Comparison of ENCODE assay signal across 9 mouse cellular contexts in genomic region chr3:121577032-121577591, GRCm38 (mm10). TPM values are rescaled to one million over a fixed set of nuclear protein-coding genes. Genes with fewer than 3 reads are reported as not detected.
A peak's percentile ranks its signal among the peaks of the same experiment; 100 is the strongest.
DNase-seq lines count a peak whose midpoint lies in the region; ATAC-seq and TF ChIP-seq lines count a peak whose summit lies in the region.
"Had no signal": no experiment of that assay in that cellular context is flagged by ENCODE, and none has a peak within 500 bp of the region (broad histone marks: within the 10 kb centered on the region; RNA-seq: fewer than 3 reads in every experiment).

No protein-coding gene starts in this region.

- ATAC-seq in midbrain, embryonic 13.5 days = no peak
- ATAC-seq in embryonic facial prominence, embryonic 14.5 days (ENCODE audit: low read depth) = peak; percentile 89
- peak; percentile 81 for ATAC-seq in stomach, embryonic 14.5 days (ENCODE audit: insufficient number of reproducible peaks, insufficient read depth, low FRiP score, low read depth)
- no peak for ATAC-seq in frontal cortex, adult (ENCODE audit: low TSS enrichment)

- no peak overlapping the region for H3K4me3 ChIP-seq in midbrain, embryonic 10.5 days
- H3K4me3 ChIP-seq in midbrain, embryonic 13.5 days (replicated peaks) = no peak overlapping the region
- no peak overlapping the region for H3K4me3 ChIP-seq in embryonic facial prominence, embryonic 14.5 days (ENCODE audit: low read depth, low read length)
- H3K4me3 ChIP-seq in liver, adult 2 months (ENCODE audit: insufficient read depth, low read depth, low read length) = no peak overlapping the region
- no peak overlapping the region for H3K4me3 ChIP-seq in stomach, embryonic 14.5 days (ENCODE audit: low read depth, low read length)
- H3K4me3 ChIP-seq: neural tube, embryonic 13.5 days had no signal

- no peak overlapping the region for H3K27ac ChIP-seq in midbrain, embryonic 10.5 days (replicated peaks)
- no peak overlapping the region for H3K27ac ChIP-seq in midbrain, embryonic 13.5 days
- peak overlapping the region; percentile 80 for H3K27ac ChIP-seq in embryonic facial prominence, embryonic 14.5 days (replicated peaks; ENCODE audit: low read depth, low read length)
- H3K27ac ChIP-seq in liver, adult 2 months (replicated peaks; ENCODE audit: insufficient read depth, low read depth, low read length) = 0 out of 2 replicates have a peak overlapping the region, but pooled peaks have one; percentile 5
- peak overlapping the region; percentile 67 for H3K27ac ChIP-seq in stomach, embryonic 14.5 days (ENCODE audit: low read length)
- H3K27ac ChIP-seq: neural tube, embryonic 13.5 days had no signal

- DNase-seq in midbrain, embryonic 10.5 days (ENCODE audit: low spot score) = peak; percentile 45
- peak; percentile 93 for DNase-seq in embryonic facial prominence, embryonic 14.5 days (ENCODE audit: low spot score)
- DNase-seq in heart, postnatal 4 days = peak; percentile 56
- DNase-seq in liver, adult 2 months (ENCODE audit: extremely low read depth, low read depth, low spot score) = peak; percentile 43
- DNase-seq in cerebellum, adult 18-20 months = no peak

- no peaks in the 10 kb centered on the region for H3K9me3 ChIP-seq in midbrain, embryonic 10.5 days (replicated peaks)
- H3K9me3 ChIP-seq in midbrain, embryonic 13.5 days = no peaks in the 10 kb centered on the region
- H3K9me3 ChIP-seq in embryonic facial prominence, embryonic 14.5 days (ENCODE audit: control insufficient read depth, low read length) = no peaks in the 10 kb centered on the region
- H3K9me3 ChIP-seq in stomach, embryonic 14.5 days (ENCODE audit: control insufficient read depth, low read depth, low read length) = no peaks in the 10 kb centered on the region
- H3K9me3 ChIP-seq: neural tube, embryonic 13.5 days had no signal

- H3K27me3 ChIP-seq in midbrain, embryonic 10.5 days (ENCODE audit: low read depth, poor library complexity, severe bottlenecking) = no peaks in the 10 kb centered on the region
- no peaks in the 10 kb centered on the region for H3K27me3 ChIP-seq in midbrain, embryonic 13.5 days
- H3K27me3 ChIP-seq in embryonic facial prominence, embryonic 14.5 days (replicated peaks; ENCODE audit: control insufficient read depth, insufficient read depth, low read length) = no peaks in the 10 kb centered on the region
- H3K27me3 ChIP-seq in liver, adult 2 months (ENCODE audit: control insufficient read depth, insufficient read depth, low read length) = no peaks in the 10 kb centered on the region
- H3K27me3 ChIP-seq in stomach, embryonic 14.5 days (ENCODE audit: control insufficient read depth, insufficient read depth, low read length) = no peaks in the 10 kb centered on the region
- H3K27me3 ChIP-seq: neural tube, embryonic 13.5 days had no signal

- H3K79me2 ChIP-seq in liver, adult 2 months (ENCODE audit: control insufficient read depth, insufficient read depth, low read length) = no peaks in the 10 kb centered on the region

- TF ChIP-seq CTCF in liver, adult 2 months (IDR thresholded peaks at IDR 0.05; ENCODE audit: low read depth, low read length) = no peak

- no peaks in the 10 kb centered on the region for H3K36me3 ChIP-seq in midbrain, embryonic 10.5 days
- H3K36me3 ChIP-seq in midbrain, embryonic 13.5 days = no peaks in the 10 kb centered on the region
- H3K36me3 ChIP-seq in embryonic facial prominence, embryonic 14.5 days (ENCODE audit: control insufficient read depth, insufficient read depth, low read length) = no peaks in the 10 kb centered on the region
- H3K36me3 ChIP-seq in liver, adult 2 months (ENCODE audit: control insufficient read depth, insufficient read depth, low read length) = no peaks in the 10 kb centered on the region
- no peaks in the 10 kb centered on the region for H3K36me3 ChIP-seq in stomach, embryonic 14.5 days (ENCODE audit: control insufficient read depth, insufficient read depth, low read length)
- H3K36me3 ChIP-seq: neural tube, embryonic 13.5 days had no signal

- 63% methylated on average over 10 of the region's 10 CpGs for WGBS in midbrain, embryonic 10.5 days
- 66% methylated on average over 10 of the region's 10 CpGs for WGBS in midbrain, embryonic 13.5 days
- WGBS in embryonic facial prominence, embryonic 14.5 days = 12% methylated on average over 10 of the region's 10 CpGs
- WGBS in liver, adult 2 months = 72% methylated on average over 10 of the region's 10 CpGs
- WGBS in stomach, embryonic 14.5 days = 14% methylated on average over 10 of the region's 10 CpGs

- peaks cover 3% of the 10 kb centered on the region for H3K4me1 ChIP-seq in midbrain, embryonic 10.5 days
- H3K4me1 ChIP-seq in midbrain, embryonic 13.5 days (replicated peaks) = 0 out of 2 replicates have a peak, but pooled peaks cover 4% of the 10 kb centered on the region
- H3K4me1 ChIP-seq in embryonic facial prominence, embryonic 14.5 days (ENCODE audit: control insufficient read depth, insufficient read depth, low read length) = peaks cover 17% of the 10 kb centered on the region
- H3K4me1 ChIP-seq in liver, adult 2 months (ENCODE audit: control insufficient read depth, insufficient read depth, low read length) = no peaks in the 10 kb centered on the region
- H3K4me1 ChIP-seq in stomach, embryonic 14.5 days (ENCODE audit: control insufficient read depth, insufficient read depth, low read length) = no peaks in the 10 kb centered on the region
- H3K4me1 ChIP-seq: neural tube, embryonic 13.5 days had no signal

- H3K9ac ChIP-seq in midbrain, embryonic 13.5 days (replicated peaks) = no peak overlapping the region
- no peak overlapping the region for H3K9ac ChIP-seq in embryonic facial prominence, embryonic 14.5 days (ENCODE audit: low read depth, low read length)
- no peak overlapping the region for H3K9ac ChIP-seq in liver, adult 2 months (ENCODE audit: low read depth, low read length)
- no peak overlapping the region for H3K9ac ChIP-seq in stomach, embryonic 14.5 days (replicated peaks; ENCODE audit: low read depth, low read length)
- H3K9ac ChIP-seq: neural tube, embryonic 13.5 days had no signal

- no peak for TF ChIP-seq POLR2A in liver, adult 2 months (IDR thresholded peaks at IDR 0.05; ENCODE audit: extremely low read depth, insufficient read depth, low read length)

- no peak overlapping the region for H3K4me2 ChIP-seq in midbrain, embryonic 13.5 days (replicated peaks)
- peak overlapping the region; percentile 18; the same call in 1 of the 2 replicates for H3K4me2 ChIP-seq in embryonic facial prominence, embryonic 14.5 days (ENCODE audit: low read depth, low read length)
- no peak overlapping the region for H3K4me2 ChIP-seq in stomach, embryonic 14.5 days (replicated peaks; ENCODE audit: low read depth, low read length)
- H3K4me2 ChIP-seq: neural tube, embryonic 13.5 days had no signal

RNA-seq across cellular contexts. Expression of gene Slc44a3, which starts 44.9 kb away (rescaled TPM):
- 0.43 and 0.66 TPM in 2 replicates for polyA plus RNA-seq in midbrain, embryonic 10.5 days (2016; fragmentation: Nextera tagmentation; extraction: Ambion mirVana)
- polyA plus RNA-seq in midbrain, embryonic 13.5 days (2015; fragmentation: Nextera tagmentation; extraction: Ambion mirVana) = 0.82 and 0.86 TPM in 2 replicates
- 4.9 and 6.4 TPM in 2 replicates for polyA plus RNA-seq in embryonic facial prominence, embryonic 14.5 days (2014; fragmentation: Nextera tagmentation; extraction: Ambion mirVana)
- total RNA-seq in heart, postnatal 4 days (2021) = under 1 TPM; 0.41 to 0.98 TPM
- 6.2 and 6.6 TPM in 2 replicates for total RNA-seq in liver, adult 2 months (2014; rRNA removed)
- 4.3 and 4.7 TPM in 2 replicates for polyA plus RNA-seq in liver, adult 2 months (2012; rRNA removed)
- polyA plus RNA-seq in stomach, embryonic 14.5 days (2014; fragmentation: Nextera tagmentation; extraction: Ambion mirVana) = 29.9 and 30.8 TPM in 2 replicates

Comparison
In these comparisons a context has a peak if more than half of its experiments do, and no peak if none do; other contexts are left out.
1. DNase-seq: peak in midbrain, embryonic 10.5 days (single experiment), embryonic facial prominence, embryonic 14.5 days (single experiment), heart, postnatal 4 days (single experiment) and liver, adult 2 months (single experiment); none in cerebellum, adult 18-20 months (0 of 2).
2. H3K27ac ChIP-seq: peak in embryonic facial prominence, embryonic 14.5 days (single experiment), liver, adult 2 months (single experiment) and stomach, embryonic 14.5 days (single experiment); none in midbrain, embryonic 10.5 days (single experiment) and midbrain, embryonic 13.5 days (single experiment).
3. ATAC-seq: peak in embryonic facial prominence, embryonic 14.5 days (single experiment) and stomach, embryonic 14.5 days (single experiment); none in midbrain, embryonic 13.5 days (single experiment) and frontal cortex, adult (single experiment).